14 mouse cellular contexts compared by ENCODE assay signal in the genomic region with DNA sequence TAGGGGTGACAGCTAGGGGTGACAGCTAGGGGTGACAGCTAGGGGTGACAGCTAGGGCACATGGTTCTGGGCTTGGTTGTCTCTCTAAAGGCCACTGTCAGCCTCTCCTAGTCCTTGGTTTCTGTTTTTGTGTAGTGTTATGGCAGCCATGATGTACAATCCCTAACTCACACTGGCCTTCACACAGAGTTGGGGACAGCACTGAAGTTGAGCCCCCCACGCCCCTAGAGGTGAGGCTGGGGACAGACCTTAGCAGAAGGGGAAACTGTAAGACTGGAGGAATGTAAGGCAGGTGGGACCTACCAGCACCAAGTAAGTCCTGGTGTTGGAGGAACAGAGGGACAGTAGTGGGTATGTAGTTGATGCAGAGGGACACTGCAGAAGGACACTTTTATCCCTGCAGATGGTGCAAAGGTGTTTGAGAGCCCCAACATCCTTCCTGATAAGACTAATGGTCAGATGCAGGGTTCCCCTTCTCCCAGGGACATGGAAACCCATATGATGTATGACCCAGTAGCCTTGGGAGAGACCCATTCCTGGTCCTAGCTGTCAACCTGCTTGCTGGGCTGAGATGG. TPM values are rescaled to one million over a fixed set of nuclear protein-coding genes. Genes with fewer than 3 reads are reported as not detected.
DNase-seq lines count a peak whose midpoint lies in the region; ATAC-seq and TF ChIP-seq lines count a peak whose summit lies in the region.
"Had no signal": no experiment of that assay in that cellular context is flagged by ENCODE, and none has a peak within 500 bp of the region (broad histone marks: within the 10 kb centered on the region; RNA-seq: fewer than 3 reads in every experiment).

No protein-coding gene starts in this region.

- 61% methylated on average over 1 of the region's 1 CpGs for WGBS in heart, embryonic 16.5 days
- WGBS in stomach, embryonic 14.5 days, result 60% methylated on average over 1 of the region's 1 CpGs
- WGBS in stomach, postnatal 0 days, result 56% methylated on average over 1 of the region's 1 CpGs
- 63% methylated on average over 1 of the region's 1 CpGs for WGBS in limb, embryonic 12.5 days

- intact Hi-C loops in heart, postnatal 14 days (cut with DNase I), result no loop called here

- H3K27me3 ChIP-seq in heart, embryonic 16.5 days (ENCODE audit: control insufficient read depth, insufficient read depth, low read length), result no peaks in the 10 kb centered on the region
- H3K27me3 ChIP-seq in stomach, embryonic 14.5 days (ENCODE audit: control insufficient read depth, insufficient read depth, low read length), result no peaks in the 10 kb centered on the region
- no peaks in the 10 kb centered on the region for H3K27me3 ChIP-seq in stomach, postnatal 0 days (ENCODE audit: control insufficient read depth, insufficient read depth, low read length)
- H3K27me3 ChIP-seq in limb, embryonic 12.5 days, result 0 out of 2 replicates have a peak, but pooled peaks cover 6% of the 10 kb centered on the region
- no peaks in the 10 kb centered on the region for H3K27me3 ChIP-seq in splenic B cell, adult 2 months (ENCODE audit: control insufficient read depth, insufficient read depth, low read length, poor library complexity, severe bottlenecking)
- H3K27me3 ChIP-seq: embryonic facial prominence, embryonic 13.5 days; heart, embryonic 15.5 days had no signal

- no peaks in the 10 kb centered on the region for H3K36me3 ChIP-seq in heart, embryonic 16.5 days (ENCODE audit: control insufficient read depth, insufficient read depth)
- no peaks in the 10 kb centered on the region for H3K36me3 ChIP-seq in stomach, embryonic 14.5 days (ENCODE audit: control insufficient read depth, insufficient read depth, low read length)
- H3K36me3 ChIP-seq in stomach, postnatal 0 days (ENCODE audit: control insufficient read depth, insufficient read depth, low read length), result no peaks in the 10 kb centered on the region
- H3K36me3 ChIP-seq in limb, embryonic 12.5 days, result no peaks in the 10 kb centered on the region
- H3K36me3 ChIP-seq in splenic B cell, adult 2 months (ENCODE audit: control insufficient read depth, insufficient read depth, low read length, poor library complexity, severe bottlenecking), result no peaks in the 10 kb centered on the region
- H3K36me3 ChIP-seq: embryonic facial prominence, embryonic 13.5 days; heart, embryonic 15.5 days had no signal

- H3K27ac ChIP-seq in heart, embryonic 16.5 days (ENCODE audit: low read length), result peak overlapping the region; percentile 46; the same call in 1 of the 2 replicates
- 0 out of 2 replicates have a peak overlapping the region, but pooled peaks have one; percentile 7 for H3K27ac ChIP-seq in stomach, embryonic 14.5 days (ENCODE audit: low read length)
- no peak overlapping the region for H3K27ac ChIP-seq in stomach, postnatal 0 days (replicated peaks)
- H3K27ac ChIP-seq in limb, embryonic 12.5 days, result 0 out of 2 replicates have a peak overlapping the region, but pooled peaks have one; percentile 8
- H3K27ac ChIP-seq: embryonic facial prominence, embryonic 13.5 days had no signal

- H3K4me3 ChIP-seq in heart, embryonic 16.5 days (ENCODE audit: low read length), result no peak overlapping the region
- no peak overlapping the region for H3K4me3 ChIP-seq in stomach, embryonic 14.5 days (ENCODE audit: low read depth, low read length)
- no peak overlapping the region for H3K4me3 ChIP-seq in stomach, postnatal 0 days (ENCODE audit: low read depth, low read length)
- no peak overlapping the region for H3K4me3 ChIP-seq in limb, embryonic 12.5 days (replicated peaks)
- H3K4me3 ChIP-seq: embryonic facial prominence, embryonic 13.5 days; heart, embryonic 15.5 days had no signal

- no peak overlapping the region for H3K4me2 ChIP-seq in heart, embryonic 16.5 days (ENCODE audit: low read depth, low read length)
- no peak overlapping the region for H3K4me2 ChIP-seq in stomach, embryonic 14.5 days (replicated peaks; ENCODE audit: low read depth, low read length)
- no peak overlapping the region for H3K4me2 ChIP-seq in stomach, postnatal 0 days (replicated peaks; ENCODE audit: low read depth)
- no peak overlapping the region for H3K4me2 ChIP-seq in limb, embryonic 12.5 days
- H3K4me2 ChIP-seq: embryonic facial prominence, embryonic 13.5 days; heart, embryonic 15.5 days; midbrain, embryonic 11.5 days had no signal

- H3K4me1 ChIP-seq in heart, embryonic 16.5 days (ENCODE audit: control insufficient read depth, insufficient read depth, low read length), result peaks cover 2% of the 10 kb centered on the region; the same call in 1 of the 2 replicates
- no peaks in the 10 kb centered on the region for H3K4me1 ChIP-seq in stomach, embryonic 14.5 days (ENCODE audit: control insufficient read depth, insufficient read depth, low read length)
- no peaks in the 10 kb centered on the region for H3K4me1 ChIP-seq in stomach, postnatal 0 days (replicated peaks; ENCODE audit: control insufficient read depth, insufficient read depth)
- H3K4me1 ChIP-seq in limb, embryonic 12.5 days (replicated peaks), result peaks cover 9% of the 10 kb centered on the region; the same call in 1 of the 2 replicates

- no peak for TF ChIP-seq EP300 in stomach, postnatal 0 days (optimal IDR thresholded peaks at IDR 0.05)

- TF ChIP-seq CTCF in stomach, postnatal 0 days (IDR thresholded peaks at IDR 0.05; ENCODE audit: low read depth), result no peak

- ATAC-seq in heart, embryonic 16.5 days (replicated peaks; ENCODE audit: extremely low read depth, insufficient read depth, low FRiP score), result no peak
- no peak for ATAC-seq in stomach, embryonic 14.5 days (ENCODE audit: insufficient number of reproducible peaks, insufficient read depth, low FRiP score, low read depth)
- ATAC-seq in stomach, postnatal 0 days (ENCODE audit: low FRiP score, low TSS enrichment), result no peak
- no peak for ATAC-seq in limb, embryonic 12.5 days (ENCODE audit: insufficient number of reproducible peaks, insufficient read depth, low FRiP score, low TSS enrichment, low read depth)
- ATAC-seq: intestine, postnatal 0 days had no signal

- H3K9ac ChIP-seq in heart, embryonic 16.5 days (ENCODE audit: low read length), result no peak overlapping the region
- H3K9ac ChIP-seq in stomach, embryonic 14.5 days (replicated peaks; ENCODE audit: low read depth, low read length), result no peak overlapping the region
- no peak overlapping the region for H3K9ac ChIP-seq in stomach, postnatal 0 days (ENCODE audit: low read length)
- no peak overlapping the region for H3K9ac ChIP-seq in limb, embryonic 12.5 days (replicated peaks)
- H3K9ac ChIP-seq: embryonic facial prominence, embryonic 13.5 days; heart, embryonic 15.5 days had no signal

- H3K9me3 ChIP-seq in heart, embryonic 16.5 days (replicated peaks; ENCODE audit: control insufficient read depth, low read length), result no peaks in the 10 kb centered on the region
- H3K9me3 ChIP-seq in stomach, embryonic 14.5 days (ENCODE audit: control insufficient read depth, low read depth, low read length), result no peaks in the 10 kb centered on the region
- H3K9me3 ChIP-seq in stomach, postnatal 0 days (ENCODE audit: control insufficient read depth, low read length), result no peaks in the 10 kb centered on the region
- H3K9me3 ChIP-seq in limb, embryonic 12.5 days, result no peaks in the 10 kb centered on the region
- H3K9me3 ChIP-seq: embryonic facial prominence, embryonic 13.5 days; heart, embryonic 15.5 days had no signal

- DNase-seq in heart, postnatal 14 days, result no peak
- no peak for DNase-seq in stomach, postnatal 0 days (ENCODE audit: low spot score)
- DNase-seq in splenic B cell, adult 2 months (ENCODE audit: low read depth, low spot score), result peak; percentile 28
- no peak for DNase-seq in ovary, adult 18-20 months (ENCODE audit: low spot score)
- no peak for DNase-seq in layer of hippocampus, postnatal 14 days (ENCODE audit: low spot score in 2 of 2)
- DNase-seq: layer of hippocampus, postnatal 36 days had no signal

RNA-seq across cellular contexts. Expression of gene Spi1, which starts 1.3 kb away (rescaled TPM):
- polyA plus RNA-seq in heart, embryonic 16.5 days (2015; fragmentation: Nextera tagmentation; extraction: Ambion mirVana), result 3.6 and 5.2 TPM in 2 replicates
- 1 to 10 TPM; 4.1 TPM for total RNA-seq in heart, postnatal 14 days (2021)
- polyA plus RNA-seq in stomach, embryonic 14.5 days (2014; fragmentation: Nextera tagmentation; extraction: Ambion mirVana), result 6.0 and 6.1 TPM in 2 replicates
- 6.4 and 7.0 TPM in 2 replicates for polyA plus RNA-seq in stomach, postnatal 0 days (2015; fragmentation: Nextera tagmentation; extraction: Ambion mirVana)
- 2.8 and 3.3 TPM in 2 replicates for polyA plus RNA-seq in limb, embryonic 12.5 days (2016; fragmentation: Nextera tagmentation; extraction: Ambion mirVana)
- 1 to 10 TPM; 4.0 to 4.5 TPM for total RNA-seq in layer of hippocampus, postnatal 14 days (2021)

RNA-seq across cellular contexts. Expression of gene Slc39a13, which starts 13.2 kb away (rescaled TPM):
- polyA plus RNA-seq in heart, embryonic 16.5 days (2015; fragmentation: Nextera tagmentation; extraction: Ambion mirVana), result 56.9 and 61.3 TPM in 2 replicates
- 10 to 100 TPM; 24.7 to 25.5 TPM for total RNA-seq in heart, postnatal 14 days (2021)
- 42.8 and 45.8 TPM in 2 replicates for polyA plus RNA-seq in stomach, embryonic 14.5 days (2014; fragmentation: Nextera tagmentation; extraction: Ambion mirVana)
- polyA plus RNA-seq in stomach, postnatal 0 days (2015; fragmentation: Nextera tagmentation; extraction: Ambion mirVana), result 19.1 and 19.4 TPM in 2 replicates
- polyA plus RNA-seq in limb, embryonic 12.5 days (2016; fragmentation: Nextera tagmentation; extraction: Ambion mirVana), result 45.2 and 49.0 TPM in 2 replicates
- total RNA-seq in layer of hippocampus, postnatal 14 days (2021), result 10 to 100 TPM; 24.7 to 29.6 TPM

RNA-seq across cellular contexts. Expression of gene Psmc3, which starts 29.6 kb away (rescaled TPM):
- 239 and 255 TPM in 2 replicates for polyA plus RNA-seq in heart, embryonic 16.5 days (2015; fragmentation: Nextera tagmentation; extraction: Ambion mirVana)
- 100 to 1,000 TPM; 209 to 211 TPM for total RNA-seq in heart, postnatal 14 days (2021)
- polyA plus RNA-seq in stomach, embryonic 14.5 days (2014; fragmentation: Nextera tagmentation; extraction: Ambion mirVana), result 302 and 313 TPM in 2 replicates
- polyA plus RNA-seq in stomach, postnatal 0 days (2015; fragmentation: Nextera tagmentation; extraction: Ambion mirVana), result 203 and 211 TPM in 2 replicates
- polyA plus RNA-seq in limb, embryonic 12.5 days (2016; fragmentation: Nextera tagmentation; extraction: Ambion mirVana), result 350 and 352 TPM in 2 replicates
- 100 to 1,000 TPM; 214 to 234 TPM for total RNA-seq in layer of hippocampus, postnatal 14 days (2021)

RNA-seq across cellular contexts. Expression of gene Mybpc3, which starts 34.5 kb away (rescaled TPM):
- 1,022 and 1,203 TPM in 2 replicates for polyA plus RNA-seq in heart, embryonic 16.5 days (2015; fragmentation: Nextera tagmentation; extraction: Ambion mirVana)
- 1,000 to 10,000 TPM; 1,701 to 1,920 TPM for total RNA-seq in heart, postnatal 14 days (2021)
- polyA plus RNA-seq in stomach, embryonic 14.5 days (2014; fragmentation: Nextera tagmentation; extraction: Ambion mirVana), result 0.35 and 0.42 TPM in 2 replicates
- 0.02 and 0.07 TPM in 2 replicates for polyA plus RNA-seq in stomach, postnatal 0 days (2015; fragmentation: Nextera tagmentation; extraction: Ambion mirVana)
- polyA plus RNA-seq in limb, embryonic 12.5 days (2016; fragmentation: Nextera tagmentation; extraction: Ambion mirVana), result 0.09 and 0.12 TPM in 2 replicates
- under 1 TPM; 0.48 to 0.62 TPM for total RNA-seq in layer of hippocampus, postnatal 14 days (2021)
- polyA plus RNA-seq: intestine, postnatal 0 days; midbrain, embryonic 11.5 days; neural tube, embryonic 14.5 days had no signal

RNA-seq across cellular contexts. Expression of gene Rapsn, which starts 48.0 kb away (rescaled TPM):
- polyA plus RNA-seq in heart, embryonic 16.5 days (2015; fragmentation: Nextera tagmentation; extraction: Ambion mirVana), result 40.9 and 43.4 TPM in 2 replicates
- 10 to 100 TPM; 11.6 to 12.4 TPM for total RNA-seq in heart, postnatal 14 days (2021)
- 1.3 and 1.6 TPM in 2 replicates for polyA plus RNA-seq in stomach, embryonic 14.5 days (2014; fragmentation: Nextera tagmentation; extraction: Ambion mirVana)
- 1.3 and 1.8 TPM in 2 replicates for polyA plus RNA-seq in stomach, postnatal 0 days (2015; fragmentation: Nextera tagmentation; extraction: Ambion mirVana)
- 8.5 and 8.7 TPM in 2 replicates for polyA plus RNA-seq in limb, embryonic 12.5 days (2016; fragmentation: Nextera tagmentation; extraction: Ambion mirVana)
- total RNA-seq in layer of hippocampus, postnatal 14 days (2021), result under 1 TPM; 0.35 to 0.43 TPM
